Mouse (Mus musculus) brown adipose tissue, adult 24 weeks (tissue): ENCODE data around the gene Ddx39b. TPM values are rescaled to one million over a fixed set of nuclear protein-coding genes. Genes with fewer than 3 reads are reported as not detected.

ENCODE experiments used
- H3K27ac ChIP-seq: fragments of 200-500 bp; replicated peaks from 2 replicates; pipeline ENCODE4 v1.5.1; 2012; ENCODE audit warnings: low read depth, mild to moderate bottlenecking, low read length
- H3K4me1 ChIP-seq: fragments of 200-500 bp; 2 replicates; pipeline ENCODE4 v1.6.1; 2012; ENCODE audit warnings: low read length, mixed read lengths; ENCODE audit not compliant: control insufficient read depth, insufficient read depth, insufficient read length
- H3K4me3 ChIP-seq: fragments of 200-500 bp; 2 replicates; pipeline ENCODE4 v1.5.1; 2012; ENCODE audit warnings: low read depth, mild to moderate bottlenecking, low read length, moderate library complexity; ENCODE audit not compliant: insufficient read depth
- polyA plus RNA-seq: library from polyadenylated mRNA; stranded (reverse); fragments of >200 nt; gene quantifications from 2 replicates; pipeline ENCODE4 v1.2.4, GENCODE M21; 2012; ENCODE audit not compliant: missing spikeins, insufficient read depth, insufficient read length

Gene Ddx39b
- polyA plus RNA-seq: 50.5 and 57.9 TPM in 2 replicates

DNA sequence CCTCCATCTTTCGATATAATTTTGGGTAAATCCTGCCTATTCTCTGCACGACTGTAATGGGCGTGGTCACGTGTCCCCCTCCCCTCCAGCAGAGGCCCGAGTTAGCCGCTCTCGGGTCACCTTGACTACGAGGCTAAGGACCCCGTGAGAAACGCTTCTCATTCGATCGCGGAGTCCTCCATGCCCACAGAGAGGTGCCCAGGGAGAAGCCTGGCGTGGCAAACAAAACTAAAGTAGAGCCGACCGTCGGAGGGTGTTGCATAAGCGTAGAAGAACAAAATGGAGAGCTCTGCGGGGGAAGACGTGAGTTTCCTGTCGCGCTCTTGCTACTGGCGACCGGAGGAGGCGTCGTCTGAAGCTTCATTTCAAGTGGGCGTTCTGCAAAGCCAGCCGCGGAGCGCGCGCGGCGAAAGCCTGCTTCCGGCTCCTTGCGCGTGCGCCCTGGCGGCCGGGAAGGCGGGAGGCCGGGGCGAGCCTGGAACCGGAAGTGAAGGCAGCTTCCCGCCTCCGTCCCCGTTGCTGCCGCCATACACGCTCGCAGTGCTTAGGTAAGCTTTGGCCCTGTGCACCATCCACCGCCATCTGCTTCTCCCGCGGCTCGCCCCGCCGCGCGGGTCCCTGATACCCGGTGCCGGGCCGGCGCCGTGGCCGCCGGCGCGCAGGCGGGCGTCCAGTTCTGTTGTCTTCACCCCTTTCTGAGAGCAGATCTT lies at the start of gene Ddx39b:
Gene Ddx39b (plus strand): TSS at position 442 of the 710 bp plus-strand sequence.
- Histone ChIP-seq H3K27ac (peak within 1 kb of the TSS; percentile 97), H3K4me1 (peaks cover 12% of the 10 kb centered on the region), H3K4me3 (peak within 1 kb of the TSS; percentile 84)

DNA sequence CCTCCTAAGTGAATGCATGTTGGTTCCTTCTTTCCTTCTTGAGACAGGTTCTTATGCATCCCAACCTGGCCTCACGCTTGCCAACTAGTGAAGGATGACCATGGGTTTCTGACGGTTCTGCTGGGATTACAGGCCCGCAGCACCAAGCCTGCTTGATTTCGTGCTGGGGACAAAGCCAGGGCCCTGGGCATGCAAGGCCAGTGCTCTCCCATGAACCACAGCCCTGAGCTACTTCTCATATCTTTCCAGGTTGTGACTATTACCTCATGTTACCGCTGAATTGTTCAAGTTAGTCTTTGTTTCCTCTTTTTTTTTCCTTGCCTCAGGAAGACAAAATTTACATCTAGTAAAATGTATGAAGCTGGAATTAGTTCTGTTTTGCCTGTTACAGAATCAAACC lies 48.6 kb upstream of the Ddx39b start:
- Histone ChIP-seq H3K4me3 (no peak overlapping the region), H3K27ac (no peak overlapping the region), H3K4me1 (no peaks in the 10 kb centered on the region; the same call in 1 of the 2 replicates)

DNA sequence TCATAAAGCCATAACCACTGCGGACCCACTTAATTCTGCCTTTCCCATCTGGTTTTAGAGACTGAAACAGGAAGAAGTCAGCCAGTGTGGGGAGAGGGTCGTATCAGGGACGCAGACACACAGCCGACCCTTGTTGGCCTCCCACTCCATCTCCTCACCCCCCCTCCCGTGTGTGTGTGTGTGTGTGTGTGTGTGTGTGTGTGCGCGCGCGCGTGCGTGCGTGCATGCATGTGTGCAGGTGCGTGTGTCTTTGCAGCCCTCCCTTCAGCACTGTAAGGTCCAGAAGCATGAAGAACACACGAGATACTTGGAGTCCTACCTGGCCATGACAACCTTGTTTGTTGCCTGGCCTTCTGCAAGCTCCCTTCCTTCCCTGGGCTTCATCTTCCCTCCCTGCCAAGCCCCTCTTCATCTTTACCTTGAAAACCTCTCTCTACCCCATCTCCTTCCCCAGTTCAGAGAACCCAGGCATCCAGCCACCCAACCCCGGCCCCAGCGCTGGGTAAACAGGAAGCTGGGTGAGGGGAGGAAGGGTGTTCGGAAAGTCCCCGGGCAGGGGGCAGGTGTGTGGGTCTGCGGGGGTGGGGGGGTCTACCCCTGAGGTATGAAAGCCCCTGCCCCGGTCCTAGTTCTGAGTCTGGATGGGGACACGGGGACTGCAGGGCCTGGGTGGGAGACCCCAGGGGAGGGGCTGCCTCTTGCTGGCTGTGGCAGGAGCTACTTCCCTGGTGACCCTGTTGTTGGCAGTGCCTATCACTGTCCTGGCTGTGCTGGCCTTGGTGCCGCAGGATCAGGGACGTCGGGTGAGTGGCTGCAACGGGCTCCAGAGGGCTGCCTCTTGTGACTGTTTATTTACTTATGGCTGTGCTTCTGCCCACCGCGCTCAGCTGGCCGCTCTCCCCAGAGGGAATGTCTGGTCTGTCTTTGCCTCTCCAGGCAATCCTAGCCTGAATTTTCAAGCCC lies 47.4 kb upstream of the Ddx39b start, which contains the start of gene Ltb:
Gene Ltb (plus strand): TSS at position 559 of the 963 bp plus-strand sequence.
- peaks cover 3% of the 10 kb centered on the region for H3K4me1 ChIP-seq
- H3K27ac ChIP-seq: no peak within 1 kb of the TSS
- peak within 1 kb of the TSS; percentile 76 for H3K4me3 ChIP-seq

DNA sequence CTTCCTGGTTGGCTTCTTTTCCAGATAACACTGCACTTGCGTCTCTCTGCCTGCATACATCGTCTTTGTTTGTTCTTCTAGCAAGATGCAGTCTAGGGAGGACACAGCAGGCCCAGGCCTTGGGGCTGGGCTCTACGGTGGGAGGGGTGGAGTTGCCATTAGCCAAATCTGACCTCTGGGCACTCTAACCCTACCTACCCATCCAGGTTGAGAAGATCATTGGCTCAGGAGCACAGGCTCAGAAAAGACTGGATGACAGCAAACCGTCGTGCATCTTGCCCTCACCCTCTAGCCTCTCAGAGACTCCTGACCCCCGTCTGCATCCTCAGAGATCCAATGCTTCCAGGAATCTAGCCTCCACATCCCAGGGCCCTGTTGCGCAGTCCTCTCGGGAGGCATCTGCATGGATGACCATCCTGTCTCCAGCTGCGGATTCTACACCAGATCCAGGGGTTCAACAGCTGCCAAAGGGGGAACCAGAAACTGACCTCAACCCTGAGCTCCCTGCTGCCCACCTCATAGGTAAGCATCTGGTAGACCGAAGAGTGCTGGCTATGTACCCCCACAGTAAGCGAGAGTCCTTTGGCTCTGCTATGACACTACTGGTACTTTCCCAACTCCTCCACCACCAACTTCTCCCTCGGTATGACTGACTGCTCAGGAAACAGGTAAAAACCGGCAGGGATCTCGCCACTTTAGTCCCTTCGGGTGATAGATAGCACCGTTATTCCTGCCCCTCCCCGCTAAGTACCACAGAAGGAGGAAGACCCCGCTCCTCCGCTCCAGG lies 46.5 kb upstream of the Ddx39b start:
- no peak overlapping the region for H3K27ac ChIP-seq
- peaks cover 3% of the 10 kb centered on the region for H3K4me1 ChIP-seq

DNA sequence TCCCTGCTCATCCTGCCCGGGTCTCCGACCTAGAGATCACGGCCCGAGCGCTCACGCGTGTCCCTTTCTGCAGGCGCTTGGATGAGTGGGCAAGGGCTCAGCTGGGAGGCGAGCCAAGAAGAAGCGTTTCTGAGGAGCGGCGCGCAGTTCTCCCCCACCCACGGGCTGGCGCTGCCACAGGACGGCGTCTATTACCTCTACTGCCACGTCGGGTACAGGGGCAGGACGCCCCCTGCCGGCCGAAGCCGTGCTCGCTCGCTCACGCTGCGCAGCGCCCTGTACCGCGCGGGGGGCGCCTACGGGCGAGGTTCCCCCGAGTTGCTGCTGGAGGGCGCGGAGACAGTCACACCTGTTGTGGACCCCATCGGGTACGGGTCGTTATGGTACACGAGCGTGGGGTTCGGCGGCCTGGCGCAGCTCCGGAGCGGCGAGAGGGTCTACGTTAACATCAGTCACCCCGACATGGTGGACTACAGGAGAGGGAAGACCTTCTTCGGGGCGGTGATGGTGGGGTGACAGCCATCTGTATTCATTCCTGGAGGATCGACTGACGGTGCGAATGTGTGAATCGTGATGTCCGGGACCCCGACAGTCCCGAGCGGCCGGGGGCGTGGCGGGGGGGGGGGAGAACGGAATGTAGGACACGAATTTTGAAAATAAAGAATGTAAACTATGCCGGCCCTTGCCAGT lies 45.8 kb upstream of the Ddx39b start:
- H3K27ac ChIP-seq: peak overlapping the region; percentile 33; the same call in 1 of the 2 replicates
- peak overlapping the region; percentile 76 for H3K4me3 ChIP-seq
- peaks cover 5% of the 10 kb centered on the region for H3K4me1 ChIP-seq

More for the DNA sequence above, 46.5 kb upstream of the Ddx39b start:
- H3K4me3 ChIP-seq: peak overlapping the region; percentile 76

DNA sequence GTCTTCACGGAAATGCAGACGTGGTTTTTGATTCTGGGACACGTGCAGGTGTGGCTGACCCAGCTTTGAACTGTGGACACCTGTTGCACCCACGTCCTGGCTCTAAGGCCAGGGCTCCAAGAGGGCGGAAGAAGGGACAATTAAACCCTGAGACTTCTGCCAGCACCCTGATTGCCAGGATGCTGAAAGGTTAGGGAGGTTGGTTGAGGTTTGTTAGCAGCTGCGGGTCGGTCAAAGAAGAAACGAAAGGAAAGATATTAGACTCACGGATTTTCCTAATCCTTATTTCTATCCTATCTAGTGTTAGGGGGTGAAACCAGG lies 45.3 kb upstream of the Ddx39b start:
- Histone ChIP-seq H3K27ac (no peak overlapping the region), H3K4me1 (peaks cover 6% of the 10 kb centered on the region), H3K4me3 (peak overlapping the region; percentile 76)

DNA sequence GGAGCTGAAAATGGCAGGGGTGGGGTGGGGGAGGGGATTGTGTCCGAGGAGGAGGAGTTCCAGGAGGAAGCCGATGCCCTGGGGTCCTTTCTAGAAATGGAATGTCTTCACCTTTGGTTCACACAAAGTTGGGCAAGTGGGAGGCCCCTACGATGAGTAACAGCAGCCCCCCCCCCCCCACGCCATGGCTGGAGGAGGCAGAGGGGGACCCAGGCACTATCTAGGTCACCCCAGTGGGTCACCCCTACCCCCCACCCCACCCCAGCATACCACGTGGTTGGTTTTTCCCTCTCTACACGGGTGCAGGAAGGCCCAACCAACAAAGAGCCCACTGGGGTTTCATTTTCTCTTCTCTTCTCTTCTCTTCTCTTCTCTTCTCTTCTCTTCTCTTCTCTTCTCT lies 44.4 kb upstream of the Ddx39b start:
- Histone ChIP-seq H3K4me1 (peaks cover 6% of the 10 kb centered on the region), H3K4me3 (no peak overlapping the region), H3K27ac (no peak overlapping the region)

DNA sequence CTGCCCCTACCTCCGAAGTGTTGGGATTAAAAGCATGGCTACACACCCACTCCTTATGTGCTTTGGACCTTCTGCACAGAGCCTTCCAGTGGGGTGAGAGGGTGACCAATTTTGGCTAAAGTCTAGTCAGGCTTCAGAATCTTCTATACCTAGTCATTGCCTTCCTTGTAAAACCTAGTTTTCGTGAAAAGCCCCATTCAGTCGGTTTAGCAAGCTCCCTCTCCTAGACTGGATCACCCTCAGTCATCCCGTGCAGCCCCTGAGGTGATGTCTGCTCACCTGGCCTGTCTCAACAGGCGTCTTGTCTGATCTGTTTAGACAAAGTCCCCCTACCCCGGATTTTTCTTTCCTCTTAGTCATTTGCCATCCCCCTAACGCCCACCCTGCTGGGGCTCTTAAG lies 43.5 kb upstream of the Ddx39b start:
- Histone ChIP-seq H3K4me1 (peaks cover 6% of the 10 kb centered on the region), H3K27ac (no peak overlapping the region), H3K4me3 (no peak overlapping the region)

DNA sequence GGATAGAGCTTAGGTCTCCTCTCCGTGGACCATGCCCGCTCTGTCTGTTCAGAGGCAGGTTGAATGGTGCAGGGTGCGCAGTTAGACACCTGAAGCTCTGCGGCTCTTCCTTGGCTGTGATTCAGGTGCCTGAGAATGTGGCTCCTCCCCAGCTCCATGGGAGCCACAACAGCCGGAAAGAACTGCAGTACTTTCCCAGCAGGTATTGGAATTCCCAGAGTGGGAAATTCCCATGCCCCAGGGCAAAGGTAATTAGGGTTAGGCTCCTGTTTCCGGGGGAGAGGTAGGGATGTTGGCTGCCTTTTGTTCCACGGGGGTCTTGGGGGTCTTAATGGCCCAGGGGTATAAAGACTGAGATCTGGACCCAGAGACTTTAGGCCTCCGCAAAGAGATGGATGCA lies 42.6 kb upstream of the Ddx39b start:
- Histone ChIP-seq H3K27ac (peak overlapping the region; percentile 48; the same call in 1 of the 2 replicates), H3K4me1 (peaks cover 6% of the 10 kb centered on the region), H3K4me3 (no peak overlapping the region)

DNA sequence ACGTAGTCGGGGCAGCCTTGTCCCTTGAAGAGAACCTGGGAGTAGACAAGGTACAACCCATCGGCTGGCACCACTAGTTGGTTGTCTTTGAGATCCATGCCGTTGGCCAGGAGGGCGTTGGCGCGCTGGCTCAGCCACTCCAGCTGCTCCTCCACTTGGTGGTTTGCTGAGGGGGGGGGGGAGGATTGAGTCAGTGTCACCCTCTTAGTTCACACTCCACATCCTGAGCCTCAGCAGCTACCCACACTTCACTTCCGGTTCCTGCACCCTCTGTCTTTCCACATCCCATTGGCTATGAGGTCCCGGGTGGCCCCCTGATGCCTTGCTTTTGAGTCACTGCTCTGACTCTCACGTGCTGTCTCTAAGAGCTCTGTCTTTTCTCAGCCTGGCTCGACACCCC lies 41.1 kb upstream of the Ddx39b start:
- H3K4me1 ChIP-seq: peaks cover 6% of the 10 kb centered on the region
- peak overlapping the region; percentile 61 for H3K4me3 ChIP-seq
- H3K27ac ChIP-seq: peak overlapping the region; percentile 64

DNA sequence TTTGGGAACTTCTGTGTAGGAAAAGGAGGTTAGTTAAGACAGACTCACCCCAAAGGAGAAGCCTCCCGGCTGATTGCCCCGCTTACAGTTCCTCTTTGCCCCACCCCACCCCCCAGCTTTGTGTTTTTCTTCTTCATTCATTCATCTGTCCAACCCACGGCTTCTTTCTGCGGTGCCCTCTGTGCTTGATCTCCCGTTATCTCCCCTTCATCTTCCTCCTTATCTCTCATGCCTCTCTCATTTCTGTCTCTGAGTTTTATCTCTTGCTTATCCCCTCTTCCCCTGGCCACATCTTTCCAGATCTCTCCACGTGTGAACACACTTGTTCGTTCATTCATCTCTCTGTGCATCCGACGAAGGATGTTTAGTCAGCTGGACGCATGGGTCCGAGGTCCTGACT lies 40.4 kb upstream of the Ddx39b start:
- peak overlapping the region; percentile 61 for H3K4me3 ChIP-seq
- peak overlapping the region; percentile 76 for H3K27ac ChIP-seq
- H3K4me1 ChIP-seq: peaks cover 6% of the 10 kb centered on the region

DNA sequence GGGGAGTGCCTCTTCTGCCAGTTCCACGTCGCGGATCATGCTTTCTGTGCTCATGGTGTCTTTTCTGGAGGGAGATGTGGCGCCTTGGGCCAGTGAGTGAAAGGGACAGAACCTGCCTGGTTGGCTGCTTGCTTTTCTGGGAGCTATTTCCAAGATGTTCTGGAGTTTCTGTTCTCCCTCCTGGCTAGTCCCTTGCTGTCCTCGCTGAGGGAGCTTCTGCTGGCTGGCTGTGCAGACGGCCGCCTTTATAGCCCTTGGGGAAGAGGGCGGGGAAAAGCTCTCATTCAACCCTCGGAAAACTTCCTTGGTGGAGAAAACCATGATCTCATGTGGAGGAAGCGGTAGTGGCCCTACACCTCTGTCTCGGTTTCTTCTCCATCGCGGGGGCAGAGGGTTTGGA lies 39.8 kb upstream of the Ddx39b start, which contains the start of gene Tnf:
Gene Tnf (minus strand): TSS at position 221 of the 400 bp plus-strand sequence.
- peak within 1 kb of the TSS; percentile 76 for H3K27ac ChIP-seq
- H3K4me3 ChIP-seq: peak within 1 kb of the TSS; percentile 61
- peaks cover 6% of the 10 kb centered on the region for H3K4me1 ChIP-seq

DNA sequence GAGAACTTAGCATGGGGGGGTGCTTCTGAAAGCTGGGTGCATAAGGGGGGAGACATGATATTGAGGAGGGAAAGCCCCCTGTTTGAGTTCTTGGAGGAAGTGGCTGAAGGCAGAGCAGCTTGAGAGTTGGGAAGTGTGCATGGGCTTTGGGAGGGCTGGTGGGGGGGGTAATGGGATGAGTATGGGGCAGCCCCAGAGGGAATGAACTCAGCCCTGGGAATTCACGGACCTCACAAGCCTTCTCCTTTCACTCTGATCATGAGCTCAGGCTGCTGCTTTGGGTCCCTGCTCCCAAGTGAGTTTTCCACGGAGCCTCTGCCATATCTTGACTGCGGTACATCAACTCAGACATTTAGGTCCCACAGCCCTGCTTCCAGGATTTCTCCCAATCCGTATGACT lies 39.1 kb upstream of the Ddx39b start:
- peaks cover 6% of the 10 kb centered on the region for H3K4me1 ChIP-seq
- H3K4me3 ChIP-seq: no peak overlapping the region
- H3K27ac ChIP-seq: 0 out of 2 replicates have a peak overlapping the region, but pooled peaks have one; percentile 46
